Mouse (Mus musculus) hindbrain, postnatal 0 days (tissue): ENCODE data around the gene Ccl3. TPM values are rescaled to one million over a fixed set of nuclear protein-coding genes. Genes with fewer than 3 reads are reported as not detected.

Source experiments
- ATAC-seq: fragments of 200-750 bp; cut with Nextera tagmentation; 2 replicates; pipeline ENCODE4 v1.8.0; 2017; ENCODE audit warnings: mild to moderate bottlenecking, moderate TSS enrichment, moderate library complexity
- DNase-seq: peaks from one replicate; pipeline ENCODE4 v3.0.0-alpha.2; 2015; ENCODE audit warnings: low spot score
- H3K27ac ChIP-seq: fragments of 300-500 bp; sonication (generic); 2 replicates; pipeline ENCODE4 v1.5.1; 2014; ENCODE audit warnings: mild to moderate bottlenecking
- H3K27me3 ChIP-seq: fragments of 300-500 bp; sonication (generic); 2 replicates; pipeline ENCODE4 v1.6.1; 2014; ENCODE audit warnings: low read length, mixed read lengths; ENCODE audit not compliant: insufficient read depth
- H3K36me3 ChIP-seq: fragments of 300-500 bp; sonication (generic); 2 replicates; pipeline ENCODE4 v1.6.1; 2014; ENCODE audit warnings: low read length, mixed read lengths; ENCODE audit not compliant: insufficient read depth
- H3K4me1 ChIP-seq: fragments of 300-500 bp; sonication (generic); 2 replicates; pipeline ENCODE4 v1.6.1; 2014; ENCODE audit warnings: antibody characterized with exemption, low read length, mixed read lengths; ENCODE audit not compliant: insufficient read depth
- H3K4me2 ChIP-seq: fragments of 300-500 bp; sonication (generic); 2 replicates; pipeline ENCODE4 v1.6.1; 2014; ENCODE audit warnings: low read depth, mild to moderate bottlenecking, low read length, moderate library complexity, mixed read lengths
- H3K4me3 ChIP-seq: fragments of 300-500 bp; sonication (generic); 2 replicates; pipeline ENCODE4 v1.5.1; 2014; ENCODE audit warnings: low read length
- H3K9ac ChIP-seq: fragments of 300-500 bp; sonication (generic); replicated peaks from 2 replicates; pipeline ENCODE4 v1.6.1; 2014; ENCODE audit warnings: mild to moderate bottlenecking, low read length, moderate library complexity, mixed read lengths
- H3K9me3 ChIP-seq: fragments of 300-500 bp; sonication (generic); 2 replicates; pipeline ENCODE4 v1.6.1; 2016; ENCODE audit warnings: low read length, mixed read lengths
- CTCF ChIP-seq: IDR thresholded peaks from 2 replicates; pipeline ENCODE4 v1.5.1; 2016; ENCODE audit warnings: antibody characterized with exemption, control low read depth, low read depth
- WGBS: fragments of 180-500 bp; shearing (Covaris S2); extraction: QIAGEN DNeasy Blood & Tissue Kit; methylation state at CpG from one replicate; pipeline ENCODE4 v1.1.7; 2014; 5-methylcytosine and 5-hydroxymethylcytosine counted together
- polyA plus RNA-seq: library from polyadenylated mRNA; unstranded; fragments of >200 nt; fragmentation: Nextera tagmentation; extraction: Ambion mirVana; gene quantifications from 2 replicates; pipeline ENCODE4 v1.2.1, GENCODE M21; 2015
- total RNA-seq: library from RNA; depleted of rRNA; stranded (reverse); fragments of >200 nt; gene quantifications from 2 replicates; pipeline ENCODE4 v1.2.3, GENCODE M21; 2014

The Ccl3 gene
- total and polyA plus RNA-seq, 2 experiments from 2014 or later, result 1.4 to 2.8 TPM

- Histone ChIP-seq H3K36me3 (no peaks in the 10 kb centered on the region), H3K4me3 (no peak overlapping the region), H3K4me2 (no peak overlapping the region), H3K4me1 (no peaks in the 10 kb centered on the region), H3K27me3 (no peaks in the 10 kb centered on the region), H3K27ac (no peak overlapping the region), H3K9me3 (no peaks in the 10 kb centered on the region), H3K9ac (no peak overlapping the region)
- 94% methylated on average over 1 of the region's 1 CpGs for WGBS
- DNase-seq (no peak), ATAC-seq (no peak)
- no peak for TF ChIP-seq CTCF
Measured at GRCm38 (mm10) chr11:83630630-83631029, 18.5 kb downstream of the Ccl3 start.

- Histone ChIP-seq H3K9ac (no peak overlapping the region), H3K4me1 (no peaks in the 10 kb centered on the region), H3K9me3 (no peaks in the 10 kb centered on the region), H3K27me3 (no peaks in the 10 kb centered on the region), H3K4me3 (no peak overlapping the region), H3K36me3 (no peaks in the 10 kb centered on the region), H3K27ac (no peak overlapping the region), H3K4me2 (no peak overlapping the region)
- DNase-seq (no peak), ATAC-seq (no peak)
- TF ChIP-seq CTCF, result no peak
- 91% methylated on average over 9 of the region's 9 CpGs for WGBS
Measured at GRCm38 (mm10) chr11:83628808-83629207, 20.3 kb downstream of the Ccl3 start.

DNA sequence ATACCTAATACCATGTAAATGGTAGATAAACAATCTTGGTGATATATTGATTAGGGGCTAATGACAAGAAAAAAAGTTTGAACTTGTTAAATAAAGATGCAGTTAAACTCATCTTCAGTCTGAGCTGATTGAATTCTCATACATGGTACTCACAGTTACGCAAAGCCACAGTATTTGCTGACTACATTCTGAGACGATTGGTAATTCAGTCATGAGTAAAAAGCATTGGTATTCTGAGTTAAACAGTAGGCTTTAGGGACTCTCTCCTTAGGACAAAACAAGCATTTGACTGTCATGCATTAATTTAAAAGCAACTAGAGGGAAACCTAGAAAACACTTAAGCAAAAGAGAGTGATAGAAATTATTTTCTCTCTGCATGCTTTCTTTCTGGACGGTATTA lies 25.6 kb downstream of the Ccl3 start:
- WGBS, result 91% methylated on average over 3 of the region's 3 CpGs
- no peak for ATAC-seq
- no peak overlapping the region for H3K4me2 ChIP-seq

GRCm38 (mm10) chr11:83619037-83619436 lies 30.1 kb downstream of the Ccl3 start:
- no peaks in the 10 kb centered on the region for H3K36me3 ChIP-seq

More for the DNA sequence above, 25.6 kb downstream of the Ccl3 start:
- Histone ChIP-seq H3K27ac (no peak overlapping the region), H3K4me1 (no peaks in the 10 kb centered on the region), H3K9ac (no peak overlapping the region), H3K4me3 (no peak overlapping the region), H3K36me3 (no peaks in the 10 kb centered on the region), H3K9me3 (no peaks in the 10 kb centered on the region), H3K27me3 (no peaks in the 10 kb centered on the region)
- DNase-seq, result no peak
- no peak for TF ChIP-seq CTCF

DNA sequence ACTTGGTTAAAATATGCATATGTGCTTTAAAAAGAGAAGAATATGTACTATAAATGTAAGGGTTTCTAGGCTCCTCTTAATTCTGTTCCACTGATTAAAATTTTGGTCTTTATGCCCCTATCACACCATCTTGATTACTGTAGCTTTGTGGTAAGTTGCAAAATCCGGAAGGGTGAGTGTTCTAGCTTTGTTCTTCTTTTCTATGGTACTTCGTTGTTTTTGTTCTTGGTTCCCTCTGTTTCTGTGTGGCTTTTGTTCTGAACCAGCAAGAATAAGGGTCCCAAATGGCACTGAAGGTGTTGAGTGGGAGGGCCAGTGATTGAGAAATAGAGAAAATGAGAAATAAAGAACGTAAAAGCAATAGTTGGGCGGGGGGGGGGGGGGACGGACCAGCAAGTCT lies 30.9 kb downstream of the Ccl3 start:
- DNase-seq, result no peak
- no peak for ATAC-seq
- WGBS, result 58% methylated on average over 5 of the region's 5 CpGs

More at GRCm38 (mm10) chr11:83619037-83619436, 30.1 kb downstream of the Ccl3 start:
- Histone ChIP-seq H3K9me3 (no peaks in the 10 kb centered on the region), H3K4me3 (no peak overlapping the region), H3K27me3 (no peaks in the 10 kb centered on the region), H3K4me2 (no peak overlapping the region), H3K9ac (no peak overlapping the region), H3K4me1 (no peaks in the 10 kb centered on the region), H3K27ac (no peak overlapping the region)
- WGBS, result 96% methylated on average over 1 of the region's 1 CpGs
- no peak for ATAC-seq
- no peak for DNase-seq
- TF ChIP-seq CTCF, result no peak

DNA sequence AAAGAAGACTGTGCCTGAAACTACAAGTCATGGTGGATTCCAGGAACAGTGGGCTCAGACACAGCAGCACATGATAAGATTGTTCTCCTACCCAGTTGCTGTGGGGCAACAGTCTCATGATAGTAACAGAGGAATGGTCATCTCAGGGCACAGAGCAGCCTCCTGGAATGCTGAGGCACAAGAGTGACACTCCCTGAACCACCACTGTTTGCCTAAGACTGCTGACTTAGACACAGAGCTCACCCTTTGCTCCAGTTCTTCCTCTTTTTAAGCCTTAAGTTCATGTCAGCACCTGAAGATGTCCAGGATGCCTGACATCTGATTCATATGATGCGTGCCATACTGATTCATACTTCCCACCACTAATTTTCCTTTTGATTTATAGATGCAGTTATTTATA lies 32.6 kb downstream of the Ccl3 start:
- no peak overlapping the region for H3K27ac ChIP-seq
- no peak overlapping the region for H3K4me3 ChIP-seq
- H3K36me3 ChIP-seq, result no peaks in the 10 kb centered on the region
- no peak overlapping the region for H3K9ac ChIP-seq
- no peaks in the 10 kb centered on the region for H3K4me1 ChIP-seq
- H3K9me3 ChIP-seq, result no peaks in the 10 kb centered on the region
- H3K27me3 ChIP-seq, result no peaks in the 10 kb centered on the region
- H3K4me2 ChIP-seq, result no peak overlapping the region
- DNase-seq, result no peak
- no peak for ATAC-seq
- WGBS, result 94% methylated on average over 1 of the region's 1 CpGs
- no peak for TF ChIP-seq CTCF

More for the DNA sequence above, 30.9 kb downstream of the Ccl3 start:
- H3K27ac ChIP-seq, result no peak overlapping the region
- H3K9me3 ChIP-seq, result no peaks in the 10 kb centered on the region
- no peaks in the 10 kb centered on the region for H3K36me3 ChIP-seq
- H3K4me3 ChIP-seq, result no peak overlapping the region
- no peak overlapping the region for H3K9ac ChIP-seq
- no peaks in the 10 kb centered on the region for H3K27me3 ChIP-seq
- TF ChIP-seq CTCF, result no peak
- H3K4me1 ChIP-seq, result no peaks in the 10 kb centered on the region
- no peak overlapping the region for H3K4me2 ChIP-seq

DNA sequence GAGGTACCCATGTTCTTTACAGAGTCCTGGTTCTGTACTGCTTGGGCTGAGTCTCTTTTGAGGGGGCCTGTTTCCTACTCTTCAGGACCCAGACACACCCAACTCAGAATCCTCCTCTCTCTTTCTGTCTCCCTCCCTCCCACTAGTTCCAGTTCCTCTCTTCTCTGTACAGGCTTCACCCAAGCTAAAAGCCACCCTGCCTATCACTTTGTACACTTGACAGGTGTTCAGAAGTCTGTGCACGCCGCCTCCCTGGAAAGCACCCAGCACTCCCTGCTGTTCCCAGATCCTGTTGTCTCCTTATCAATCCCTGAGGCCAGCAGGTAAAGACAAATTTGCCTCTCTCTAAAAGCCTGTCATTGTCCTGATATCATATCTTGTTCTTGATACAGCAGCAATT lies 38.3 kb downstream of the Ccl3 start:
- H3K36me3 ChIP-seq, result no peaks in the 10 kb centered on the region
- no peak for TF ChIP-seq CTCF

More for the DNA sequence above, 38.3 kb downstream of the Ccl3 start:
- Histone ChIP-seq H3K9ac (no peak overlapping the region), H3K4me3 (no peak overlapping the region), H3K4me1 (no peaks in the 10 kb centered on the region), H3K27me3 (no peaks in the 10 kb centered on the region), H3K4me2 (no peak overlapping the region), H3K27ac (no peak overlapping the region), H3K9me3 (no peaks in the 10 kb centered on the region)
- DNase-seq (no peak), ATAC-seq (no peak)
- 65% methylated on average over 2 of the region's 2 CpGs for WGBS
